Mouse (Mus musculus): ENCODE measurements at regions not wholly inside any gene's neighbourhood (a gene's known extent, or its start where the extent isn't known, plus 50 kb on each side); places are given as distances from the start of the nearest gene placed in this dataset.

DNA sequence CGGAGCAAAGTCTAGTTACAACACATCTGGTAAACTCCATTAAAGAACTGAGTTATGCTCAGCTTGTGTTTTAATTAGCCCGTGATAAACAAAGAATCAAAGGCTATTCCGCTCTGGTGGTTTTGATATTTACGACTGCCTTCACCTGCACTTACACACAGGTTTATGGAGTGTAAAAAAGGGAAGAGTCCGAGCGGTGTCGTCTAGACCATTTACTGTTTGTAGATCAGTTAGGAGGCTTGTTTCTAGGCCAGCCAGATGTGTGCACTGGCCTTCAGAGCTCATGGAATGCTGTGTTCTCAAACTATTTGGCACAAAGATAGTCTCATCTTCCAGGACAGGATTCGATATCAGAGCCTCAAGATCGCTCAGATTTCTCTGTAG, 180.9 kb downstream of the Arrdc4 start:
- 87% methylated on average over 9 of the region's 9 CpGs for WGBS
- DNase-seq (ENCODE audit: extremely low read depth, low read depth, low spot score): no peak

GRCm38 (mm10) chr7:68567452-68568126, 181.5 kb downstream of the Arrdc4 start:
- H3K4me3 ChIP-seq (ENCODE audit: insufficient read depth, low read depth, low read length): no peak overlapping the region
- no peak overlapping the region for H3K9ac ChIP-seq (ENCODE audit: low read depth, low read length)
- H3K36me3 ChIP-seq (ENCODE audit: control insufficient read depth, insufficient read depth, low read length): no peaks in the 10 kb centered on the region
- DNase-seq (ENCODE audit: extremely low read depth, low read depth, low spot score): no peak
- H3K79me2 ChIP-seq (ENCODE audit: control insufficient read depth, insufficient read depth, low read length): no peaks in the 10 kb centered on the region
- no peak for TF ChIP-seq CTCF (IDR thresholded peaks at IDR 0.05; ENCODE audit: low read depth, low read length)
- TF ChIP-seq POLR2A (IDR thresholded peaks at IDR 0.05; ENCODE audit: extremely low read depth, insufficient read depth, low read length): no peak
- H3K27me3 ChIP-seq (ENCODE audit: control insufficient read depth, insufficient read depth, low read length): no peaks in the 10 kb centered on the region
- no peaks in the 10 kb centered on the region; the same call in none of the 2 replicates for H3K4me1 ChIP-seq (ENCODE audit: control insufficient read depth, insufficient read depth, low read length)
- 88% methylated on average over 3 of the region's 3 CpGs for WGBS
- no peak overlapping the region for H3K27ac ChIP-seq (replicated peaks; ENCODE audit: insufficient read depth, low read depth, low read length)

More for the DNA sequence above, 180.9 kb downstream of the Arrdc4 start:
- H3K9ac ChIP-seq (ENCODE audit: low read depth, low read length): no peak overlapping the region
- H3K27me3 ChIP-seq (ENCODE audit: control insufficient read depth, insufficient read depth, low read length): no peaks in the 10 kb centered on the region
- no peaks in the 10 kb centered on the region; the same call in none of the 2 replicates for H3K4me1 ChIP-seq (ENCODE audit: control insufficient read depth, insufficient read depth, low read length)
- H3K36me3 ChIP-seq (ENCODE audit: control insufficient read depth, insufficient read depth, low read length): no peaks in the 10 kb centered on the region
- H3K79me2 ChIP-seq (ENCODE audit: control insufficient read depth, insufficient read depth, low read length): no peaks in the 10 kb centered on the region
- no peak overlapping the region for H3K4me3 ChIP-seq (ENCODE audit: insufficient read depth, low read depth, low read length)
- H3K27ac ChIP-seq (replicated peaks; ENCODE audit: insufficient read depth, low read depth, low read length): no peak overlapping the region
- TF ChIP-seq CTCF (IDR thresholded peaks at IDR 0.05; ENCODE audit: low read depth, low read length) (no peak), POLR2A (IDR thresholded peaks at IDR 0.05; ENCODE audit: extremely low read depth, insufficient read depth, low read length) (no peak)

GRCm38 (mm10) chr7:68559440-68560343, 189.3 kb downstream of the Arrdc4 start:
- H3K4me3 ChIP-seq (ENCODE audit: insufficient read depth, low read depth, low read length): no peak overlapping the region
- WGBS: 65% methylated on average over 15 of the region's 15 CpGs
- no peak for DNase-seq (ENCODE audit: extremely low read depth, low read depth, low spot score)
- no peaks in the 10 kb centered on the region for H3K79me2 ChIP-seq (ENCODE audit: control insufficient read depth, insufficient read depth, low read length)
- H3K27ac ChIP-seq (replicated peaks; ENCODE audit: insufficient read depth, low read depth, low read length): no peak overlapping the region
- no peaks in the 10 kb centered on the region for H3K4me1 ChIP-seq (ENCODE audit: control insufficient read depth, insufficient read depth, low read length)
- no peak overlapping the region for H3K9ac ChIP-seq (ENCODE audit: low read depth, low read length)
- no peaks in the 10 kb centered on the region for H3K36me3 ChIP-seq (ENCODE audit: control insufficient read depth, insufficient read depth, low read length)
- TF ChIP-seq CTCF (IDR thresholded peaks at IDR 0.05; ENCODE audit: low read depth, low read length): no peak
- no peak for TF ChIP-seq POLR2A (IDR thresholded peaks at IDR 0.05; ENCODE audit: extremely low read depth, insufficient read depth, low read length)
- no peaks in the 10 kb centered on the region for H3K27me3 ChIP-seq (ENCODE audit: control insufficient read depth, insufficient read depth, low read length)

- 62% methylated on average over 3 of the region's 3 CpGs for WGBS
- TF ChIP-seq POLR2A (IDR thresholded peaks at IDR 0.05; ENCODE audit: extremely low read depth, insufficient read depth, low read length): no peak
- no peak for TF ChIP-seq CTCF (IDR thresholded peaks at IDR 0.05; ENCODE audit: low read depth, low read length)
Measured at GRCm38 (mm10) chr7:68550330-68550729, 198.7 kb downstream of the Arrdc4 start.

GRCm38 (mm10) chr7:68548176-68548575, 200.9 kb downstream of the Arrdc4 start:
- Histone ChIP-seq H3K36me3 (ENCODE audit: control insufficient read depth, insufficient read depth, low read length) (no peaks in the 10 kb centered on the region), H3K79me2 (ENCODE audit: control insufficient read depth, insufficient read depth, low read length) (no peaks in the 10 kb centered on the region), H3K4me3 (ENCODE audit: insufficient read depth, low read depth, low read length) (no peak overlapping the region), H3K4me1 (ENCODE audit: control insufficient read depth, insufficient read depth, low read length) (no peaks in the 10 kb centered on the region), H3K27ac (replicated peaks; ENCODE audit: insufficient read depth, low read depth, low read length) (no peak overlapping the region), H3K27me3 (ENCODE audit: control insufficient read depth, insufficient read depth, low read length) (no peaks in the 10 kb centered on the region), H3K9ac (ENCODE audit: low read depth, low read length) (no peak overlapping the region)
- TF ChIP-seq POLR2A (IDR thresholded peaks at IDR 0.05; ENCODE audit: extremely low read depth, insufficient read depth, low read length) (no peak), CTCF (IDR thresholded peaks at IDR 0.05; ENCODE audit: low read depth, low read length) (no peak)
- no peak for DNase-seq (ENCODE audit: extremely low read depth, low read depth, low spot score)

More at GRCm38 (mm10) chr7:68550330-68550729, 198.7 kb downstream of the Arrdc4 start:
- Histone ChIP-seq H3K9ac (ENCODE audit: low read depth, low read length) (no peak overlapping the region), H3K4me1 (ENCODE audit: control insufficient read depth, insufficient read depth, low read length) (no peaks in the 10 kb centered on the region), H3K36me3 (ENCODE audit: control insufficient read depth, insufficient read depth, low read length) (no peaks in the 10 kb centered on the region), H3K79me2 (ENCODE audit: control insufficient read depth, insufficient read depth, low read length) (no peaks in the 10 kb centered on the region), H3K27me3 (ENCODE audit: control insufficient read depth, insufficient read depth, low read length) (no peaks in the 10 kb centered on the region), H3K4me3 (ENCODE audit: insufficient read depth, low read depth, low read length) (no peak overlapping the region), H3K27ac (replicated peaks; ENCODE audit: insufficient read depth, low read depth, low read length) (no peak overlapping the region)
- no peak for DNase-seq (ENCODE audit: extremely low read depth, low read depth, low spot score)

All from liver, adult 2 months (tissue).